Mouse (Mus musculus) cortical plate, adult 2 months (tissue): ENCODE results near the gene Adora2a.

Experiments
- CTCF ChIP-seq: fragments of 200-500 bp; IDR thresholded peaks from 2 replicates; pipeline ENCODE4 v1.5.1; 2011; ENCODE audit warnings: mild to moderate bottlenecking, control low read depth, low read length; ENCODE audit not compliant: insufficient read depth; ENCODE audit errors: extremely low read depth
- POLR2A ChIP-seq: fragments of 200-500 bp; IDR thresholded peaks from 2 replicates; pipeline ENCODE4 v1.6.1; 2011; ENCODE audit warnings: mild to moderate bottlenecking, low read length, control low read depth; ENCODE audit not compliant: insufficient read depth; ENCODE audit errors: extremely low read depth

GRCm38 (mm10) chr10:75339377-75339776, 22.7 kb downstream of the Adora2a start:
- no peak for TF ChIP-seq POLR2A
- TF ChIP-seq CTCF: no peak
